In genomic region chr17:87367640-87368039, GRCm38 (mm10) we compare ENCODE assay signal across 10 mouse cellular contexts. TPM values are rescaled to one million over a fixed set of nuclear protein-coding genes. Genes with fewer than 3 reads are reported as not detected.
DNase-seq lines count a peak whose midpoint lies in the region; ATAC-seq and TF ChIP-seq lines count a peak whose summit lies in the region.
"Had no signal": no experiment of that assay in that cellular context is flagged by ENCODE, and none has a peak within 500 bp of the region (broad histone marks: within the 10 kb centered on the region; RNA-seq: fewer than 3 reads in every experiment).

No protein-coding gene starts in this region.

- WGBS in hindbrain, embryonic 13.5 days, result 59% methylated on average over 3 of the region's 3 CpGs
- 59% methylated on average over 3 of the region's 3 CpGs for WGBS in hindbrain, embryonic 11.5 days
- WGBS in hindbrain, postnatal 0 days, result 34% methylated on average over 3 of the region's 3 CpGs
- 57% methylated on average over 2 of the region's 3 CpGs for WGBS in limb, embryonic 14.5 days

- H3K27me3 ChIP-seq in hindbrain, embryonic 13.5 days, result no peaks in the 10 kb centered on the region
- no peaks in the 10 kb centered on the region for H3K27me3 ChIP-seq in hindbrain, embryonic 11.5 days (ENCODE audit: control insufficient read depth, insufficient read depth, low read length)
- no peaks in the 10 kb centered on the region for H3K27me3 ChIP-seq in hindbrain, postnatal 0 days (ENCODE audit: insufficient read depth, low read length)
- no peaks in the 10 kb centered on the region for H3K27me3 ChIP-seq in limb, embryonic 14.5 days (ENCODE audit: control insufficient read depth, insufficient read depth, low read length)
- H3K27me3 ChIP-seq: embryonic facial prominence, embryonic 12.5 days had no signal

- H3K4me3 ChIP-seq in hindbrain, embryonic 13.5 days, result no peak overlapping the region
- no peak overlapping the region for H3K4me3 ChIP-seq in hindbrain, embryonic 11.5 days (ENCODE audit: low read depth, low read length)
- no peak overlapping the region for H3K4me3 ChIP-seq in hindbrain, postnatal 0 days (ENCODE audit: low read length)
- no peak overlapping the region for H3K4me3 ChIP-seq in limb, embryonic 14.5 days (replicated peaks; ENCODE audit: low read length)
- H3K4me3 ChIP-seq: embryonic facial prominence, embryonic 12.5 days; limb, embryonic 12.5 days had no signal

- DNase-seq in hindbrain, embryonic 11.5 days (ENCODE audit: low spot score), result no peak
- DNase-seq in adipocyte (ENCODE audit: low spot score), result peak; percentile 86
- DNase-seq in hindbrain, postnatal 0 days (ENCODE audit: low spot score), result peak; percentile 79
- peak; percentile 56 for DNase-seq in limb, embryonic 14.5 days (ENCODE audit: low spot score)
- no peak for DNase-seq in thymus, adult 18-20 months
- DNase-seq in thymus, postnatal 14 days, result no peak

- H3K27ac ChIP-seq in hindbrain, embryonic 13.5 days, result peak overlapping the region; percentile 48
- no peak overlapping the region for H3K27ac ChIP-seq in hindbrain, embryonic 11.5 days (ENCODE audit: low read depth, low read length)
- peak overlapping the region; percentile 15; the same call in 1 of the 2 replicates for H3K27ac ChIP-seq in hindbrain, postnatal 0 days
- H3K27ac ChIP-seq in limb, embryonic 14.5 days (replicated peaks; ENCODE audit: low read depth, low read length), result no peak overlapping the region
- H3K27ac ChIP-seq: embryonic facial prominence, embryonic 12.5 days had no signal

- peak; percentile 32; the same call in 1 of the 2 replicates for ATAC-seq in hindbrain, embryonic 13.5 days (ENCODE audit: low FRiP score)
- ATAC-seq in hindbrain, embryonic 11.5 days (ENCODE audit: low FRiP score), result no peak
- ATAC-seq in frontal cortex, adult (ENCODE audit: low TSS enrichment), result peak; percentile 24; the same call in 1 of the 2 replicates
- ATAC-seq in hindbrain, postnatal 0 days, result peak; percentile 74
- ATAC-seq in limb, embryonic 14.5 days (ENCODE audit: low FRiP score, low read depth), result no peak

- no peaks in the 10 kb centered on the region for H3K36me3 ChIP-seq in hindbrain, embryonic 13.5 days
- no peaks in the 10 kb centered on the region for H3K36me3 ChIP-seq in hindbrain, embryonic 11.5 days (ENCODE audit: control insufficient read depth, insufficient read depth, low read length)
- H3K36me3 ChIP-seq in hindbrain, postnatal 0 days (ENCODE audit: insufficient read depth, low read length), result no peaks in the 10 kb centered on the region
- no peaks in the 10 kb centered on the region for H3K36me3 ChIP-seq in limb, embryonic 14.5 days (ENCODE audit: control insufficient read depth, insufficient read depth, low read length)
- H3K36me3 ChIP-seq: embryonic facial prominence, embryonic 12.5 days; limb, embryonic 12.5 days had no signal

- no peaks in the 10 kb centered on the region for H3K9me3 ChIP-seq in hindbrain, embryonic 13.5 days
- H3K9me3 ChIP-seq in hindbrain, embryonic 11.5 days (ENCODE audit: control insufficient read depth, low read length), result no peaks in the 10 kb centered on the region
- no peaks in the 10 kb centered on the region for H3K9me3 ChIP-seq in hindbrain, postnatal 0 days (ENCODE audit: low read length)
- H3K9me3 ChIP-seq in limb, embryonic 14.5 days (ENCODE audit: control insufficient read depth, low read length), result no peaks in the 10 kb centered on the region
- H3K9me3 ChIP-seq: embryonic facial prominence, embryonic 12.5 days; limb, embryonic 12.5 days had no signal

- no peak for TF ChIP-seq POLR2A in limb, embryonic 14.5 days (IDR thresholded peaks at IDR 0.05; ENCODE audit: borderline replicate concordance, extremely low read depth, insufficient read depth, insufficient read length)

- TF ChIP-seq CTCF in hindbrain, postnatal 0 days (IDR thresholded peaks at IDR 0.05; ENCODE audit: low read depth), result no peak

- peaks cover 52% of the 10 kb centered on the region for H3K4me1 ChIP-seq in hindbrain, embryonic 13.5 days (replicated peaks)
- 0 out of 2 replicates have a peak, but pooled peaks cover 2% of the 10 kb centered on the region for H3K4me1 ChIP-seq in hindbrain, embryonic 11.5 days (replicated peaks; ENCODE audit: control insufficient read depth, insufficient read depth, low read length)
- peaks cover 27% of the 10 kb centered on the region for H3K4me1 ChIP-seq in hindbrain, postnatal 0 days (ENCODE audit: insufficient read depth, low read length)
- H3K4me1 ChIP-seq in limb, embryonic 14.5 days (ENCODE audit: control insufficient read depth, insufficient read depth, low read length), result peaks cover 26% of the 10 kb centered on the region

- H3K9ac ChIP-seq in hindbrain, embryonic 13.5 days, result peak overlapping the region; percentile 35; the same call in 1 of the 2 replicates
- H3K9ac ChIP-seq in hindbrain, embryonic 11.5 days (ENCODE audit: low read depth, low read length), result no peak overlapping the region
- H3K9ac ChIP-seq in hindbrain, postnatal 0 days (replicated peaks; ENCODE audit: low read length), result no peak overlapping the region
- H3K9ac ChIP-seq in limb, embryonic 14.5 days (ENCODE audit: low read depth, low read length, severe bottlenecking), result no peak overlapping the region
- H3K9ac ChIP-seq: embryonic facial prominence, embryonic 12.5 days; limb, embryonic 12.5 days had no signal

- no peak overlapping the region for H3K4me2 ChIP-seq in hindbrain, embryonic 13.5 days
- H3K4me2 ChIP-seq in hindbrain, embryonic 11.5 days (replicated peaks; ENCODE audit: low read depth, low read length), result no peak overlapping the region
- H3K4me2 ChIP-seq in hindbrain, postnatal 0 days (ENCODE audit: low read depth, low read length), result no peak overlapping the region
- no peak overlapping the region for H3K4me2 ChIP-seq in limb, embryonic 14.5 days (replicated peaks; ENCODE audit: low read depth, low read length, severe bottlenecking)
- H3K4me2 ChIP-seq: embryonic facial prominence, embryonic 12.5 days; limb, embryonic 12.5 days had no signal

RNA-seq across cellular contexts. Expression of gene Stpg4, which starts 59.9 kb away (rescaled TPM):
- not detected in 2 replicates for polyA plus RNA-seq in hindbrain, embryonic 13.5 days (2015; fragmentation: Nextera tagmentation; extraction: Ambion mirVana)
- not detected in 2 replicates for polyA plus RNA-seq in hindbrain, embryonic 11.5 days (2014; fragmentation: Nextera tagmentation; extraction: Ambion mirVana)
- total RNA-seq in hindbrain, postnatal 0 days (2014; rRNA removed), result 0.31 TPM in 1 of 2 replicates, not detected in the other
- not detected in 2 replicates for polyA plus RNA-seq in hindbrain, postnatal 0 days (2015; fragmentation: Nextera tagmentation; extraction: Ambion mirVana)
- polyA plus RNA-seq in limb, embryonic 14.5 days (2012; rRNA removed), result not detected in 2 replicates
- not detected in 2 replicates for polyA plus RNA-seq in limb, embryonic 14.5 days (2014; fragmentation: Nextera tagmentation; extraction: Ambion mirVana)
- polyA plus RNA-seq: embryonic facial prominence, embryonic 12.5 days; limb, embryonic 12.5 days had no signal

Comparison
In these comparisons a context has a peak if more than half of its experiments do, and no peak if none do; other contexts are left out.
1. ATAC-seq: peak in hindbrain, embryonic 13.5 days (single experiment), frontal cortex, adult (single experiment) and hindbrain, postnatal 0 days (single experiment); none in hindbrain, embryonic 11.5 days (single experiment) and limb, embryonic 14.5 days (single experiment).
2. H3K27ac ChIP-seq: peak in hindbrain, embryonic 13.5 days (single experiment) and hindbrain, postnatal 0 days (single experiment); none in hindbrain, embryonic 11.5 days (single experiment) and limb, embryonic 14.5 days (single experiment).
3. DNase-seq: peak in adipocyte (single experiment), hindbrain, postnatal 0 days (single experiment) and limb, embryonic 14.5 days (single experiment); none in hindbrain, embryonic 11.5 days (single experiment), thymus, adult 18-20 months (0 of 2) and thymus, postnatal 14 days (single experiment).